Mouse (Mus musculus) midbrain, embryonic 13.5 days (tissue): ENCODE measurements around the gene Dennd6a. TPM values are rescaled to one million over a fixed set of nuclear protein-coding genes. Genes with fewer than 3 reads are reported as not detected.

Experiments
- ATAC-seq: fragments of 200-750 bp; cut with Nextera tagmentation; 2 replicates; pipeline ENCODE4 v1.8.0; 2017; ENCODE audit warnings: mild to moderate bottlenecking, moderate TSS enrichment, moderate library complexity
- H3K27ac ChIP-seq: fragments of 300-500 bp; sonication (generic); 2 replicates; pipeline ENCODE4 v1.5.1; 2015; ENCODE audit warnings: inconsistent platforms, mild to moderate bottlenecking, moderate library complexity
- H3K27me3 ChIP-seq: fragments of 300-500 bp; sonication (generic); 2 replicates; pipeline ENCODE4 v1.6.1; 2015; ENCODE audit warnings: mild to moderate bottlenecking, inconsistent platforms
- H3K36me3 ChIP-seq: fragments of 300-500 bp; sonication (generic); 2 replicates; pipeline ENCODE4 v1.6.1; 2015; ENCODE audit warnings: mild to moderate bottlenecking, inconsistent platforms
- H3K4me1 ChIP-seq: fragments of 300-500 bp; sonication (generic); replicated peaks from 2 replicates; pipeline ENCODE4 v1.6.1; 2015; ENCODE audit warnings: inconsistent platforms
- H3K4me2 ChIP-seq: fragments of 300-500 bp; sonication (generic); replicated peaks from 2 replicates; pipeline ENCODE4 v1.6.1; 2015; ENCODE audit warnings: moderate library complexity, mild to moderate bottlenecking, inconsistent platforms
- H3K4me3 ChIP-seq: fragments of 300-500 bp; sonication (generic); replicated peaks from 2 replicates; pipeline ENCODE4 v1.5.1; 2015; ENCODE audit warnings: mild to moderate bottlenecking, inconsistent platforms
- H3K9ac ChIP-seq: fragments of 300-500 bp; sonication (generic); replicated peaks from 2 replicates; pipeline ENCODE4 v1.6.1; 2015; ENCODE audit warnings: mild to moderate bottlenecking, inconsistent platforms
- H3K9me3 ChIP-seq: fragments of 300-500 bp; sonication (generic); 2 replicates; pipeline ENCODE4 v1.6.1; 2016; ENCODE audit warnings: mild to moderate bottlenecking, inconsistent platforms
- WGBS: fragments of 180-500 bp; shearing (Covaris S2); methylation state at CpG from one replicate; pipeline ENCODE4 v1.1.7; 2015; 5-methylcytosine and 5-hydroxymethylcytosine counted together
- polyA plus RNA-seq: library from polyadenylated mRNA; unstranded; fragments of >200 nt; fragmentation: Nextera tagmentation; extraction: Ambion mirVana; gene quantifications from 2 replicates; pipeline ENCODE4 v1.2.1, GENCODE M21; 2015

Dennd6a gene
- polyA plus RNA-seq, 1 experiment from 2014 or later: 21.8 TPM

DNA sequence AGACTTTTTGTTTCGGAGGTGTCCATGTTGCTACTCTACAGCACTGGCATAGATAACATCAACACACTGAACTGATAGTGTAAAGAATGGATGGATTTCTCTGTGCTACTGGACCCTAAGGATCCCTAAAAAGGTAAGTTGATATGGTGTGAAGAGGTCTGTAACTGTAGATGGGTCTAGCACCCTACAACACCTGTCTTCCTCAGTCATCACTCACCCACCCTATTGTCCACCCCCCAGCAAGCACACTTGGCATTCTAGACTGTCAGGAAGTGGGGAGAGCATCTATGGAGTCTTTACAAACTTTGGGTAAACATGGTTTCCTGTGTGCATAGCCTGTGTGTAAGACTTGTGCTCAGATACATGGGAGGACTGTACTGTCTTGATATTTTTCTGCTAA is 31.5 kb upstream of the Dennd6a start:
- H3K4me3 ChIP-seq: no peak overlapping the region
- H3K9ac ChIP-seq: no peak overlapping the region
- H3K27ac ChIP-seq: no peak overlapping the region
- WGBS: 100% methylated on average over 1 of the region's 1 CpGs
- H3K4me2 ChIP-seq: no peak overlapping the region
- no peaks in the 10 kb centered on the region for H3K27me3 ChIP-seq
- H3K36me3 ChIP-seq: no peaks in the 10 kb centered on the region
- H3K4me1 ChIP-seq: no peaks in the 10 kb centered on the region
- H3K9me3 ChIP-seq: no peaks in the 10 kb centered on the region
- ATAC-seq: no peak

DNA sequence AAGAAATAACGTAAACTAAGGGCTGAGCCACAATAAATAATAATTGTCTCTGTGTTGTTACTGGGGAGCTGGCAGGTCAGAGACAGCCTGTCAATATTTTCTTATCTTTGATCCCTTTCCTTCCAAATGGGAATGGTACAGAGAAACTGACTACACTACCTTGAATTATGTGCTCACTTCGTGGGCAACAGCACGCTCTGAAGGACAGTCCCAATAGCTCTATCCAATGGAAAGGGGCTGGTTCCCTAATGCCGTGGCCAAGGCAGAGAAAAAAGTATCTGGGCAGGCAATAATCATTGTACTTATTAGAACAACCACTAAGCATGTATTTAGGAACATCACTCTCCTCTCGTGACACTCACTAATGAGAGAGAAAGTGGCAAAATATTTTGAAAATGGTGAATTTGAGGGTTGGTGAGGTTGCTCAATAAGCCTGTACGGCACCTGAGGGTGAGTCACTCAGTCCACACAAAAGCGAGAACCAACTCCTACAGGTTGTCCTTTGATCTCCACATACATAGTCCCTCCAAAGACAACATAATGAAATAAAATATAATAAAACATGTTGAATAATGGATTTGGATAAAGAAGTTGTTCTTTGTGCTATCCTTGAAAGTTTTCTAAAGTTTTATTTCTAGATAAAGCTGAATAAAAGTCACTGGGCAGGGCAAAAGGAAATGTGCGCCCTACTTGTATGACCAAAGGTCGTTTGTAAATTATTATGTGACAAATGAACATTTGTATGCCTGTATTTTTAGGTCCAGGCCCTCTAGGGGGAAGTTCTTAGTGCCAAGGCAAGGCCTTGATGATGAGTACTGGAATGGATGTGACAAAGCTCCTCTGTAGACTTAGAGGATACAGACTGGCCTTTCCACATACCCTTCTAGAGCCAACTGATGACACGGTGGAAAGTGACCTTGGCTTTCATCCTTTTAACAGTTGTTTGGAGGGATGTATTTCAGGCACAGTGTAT is 25.9 kb upstream of the Dennd6a start:
- no peak for ATAC-seq
- H3K9me3 ChIP-seq: no peaks in the 10 kb centered on the region
- WGBS: 84% methylated on average over 10 of the region's 10 CpGs
- no peak overlapping the region for H3K4me3 ChIP-seq
- H3K9ac ChIP-seq: no peak overlapping the region
- H3K4me2 ChIP-seq: no peak overlapping the region
- H3K4me1 ChIP-seq: no peaks in the 10 kb centered on the region
- H3K27ac ChIP-seq: no peak overlapping the region
- no peaks in the 10 kb centered on the region for H3K27me3 ChIP-seq
- H3K36me3 ChIP-seq: no peaks in the 10 kb centered on the region

DNA sequence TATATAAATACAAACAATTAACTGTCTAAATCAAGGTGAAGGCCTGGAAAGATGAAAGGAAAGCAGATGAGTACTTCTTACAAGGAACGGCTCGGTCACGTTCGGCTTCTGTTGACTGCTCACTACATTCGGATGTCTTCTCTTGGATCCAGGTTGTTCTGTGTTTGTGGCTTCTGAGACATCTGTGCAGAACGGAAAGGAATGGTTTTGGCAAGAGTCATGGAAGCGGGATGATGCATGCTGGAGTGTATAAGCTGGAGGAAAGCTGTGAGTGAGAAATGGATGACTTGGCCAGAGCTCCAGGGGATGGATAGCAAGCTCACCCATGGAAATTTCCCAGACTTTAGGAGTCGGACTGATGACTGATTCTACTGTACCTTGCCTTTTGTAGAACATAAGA is 22.9 kb upstream of the Dennd6a start:
- H3K4me2 ChIP-seq: no peak overlapping the region
- H3K9ac ChIP-seq: no peak overlapping the region
- ATAC-seq: no peak
- H3K27me3 ChIP-seq: no peaks in the 10 kb centered on the region
- no peaks in the 10 kb centered on the region for H3K4me1 ChIP-seq
- no peak overlapping the region for H3K4me3 ChIP-seq
- H3K36me3 ChIP-seq: no peaks in the 10 kb centered on the region
- H3K27ac ChIP-seq: no peak overlapping the region
- WGBS: 93% methylated on average over 8 of the region's 8 CpGs
- H3K9me3 ChIP-seq: no peaks in the 10 kb centered on the region

DNA sequence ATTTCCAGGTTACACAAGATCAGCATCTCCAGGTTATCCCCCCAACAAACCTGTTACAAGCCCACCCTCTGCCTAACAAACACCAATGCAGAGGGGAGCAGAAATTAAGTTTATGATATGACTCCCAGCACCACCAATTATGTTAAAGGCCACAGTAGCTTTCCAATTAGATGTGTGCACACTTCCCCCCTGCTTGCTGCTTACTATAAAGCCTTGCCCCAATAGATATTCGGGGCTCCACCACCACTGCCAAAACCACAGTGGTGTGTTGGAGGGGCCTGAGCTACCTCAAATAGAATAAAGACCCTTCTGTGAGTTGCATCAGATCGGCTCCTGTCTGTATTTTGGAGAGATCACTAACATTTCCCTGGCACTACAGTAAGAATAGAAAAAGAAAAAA is 21.2 kb upstream of the Dennd6a start:
- no peak overlapping the region for H3K27ac ChIP-seq
- H3K36me3 ChIP-seq: no peaks in the 10 kb centered on the region
- no peak for ATAC-seq
- H3K4me1 ChIP-seq: no peaks in the 10 kb centered on the region
- H3K4me3 ChIP-seq: no peak overlapping the region
- no peaks in the 10 kb centered on the region for H3K9me3 ChIP-seq
- no peak overlapping the region for H3K4me2 ChIP-seq
- WGBS: 83% methylated on average over 2 of the region's 2 CpGs
- no peaks in the 10 kb centered on the region for H3K27me3 ChIP-seq
- no peak overlapping the region for H3K9ac ChIP-seq

DNA sequence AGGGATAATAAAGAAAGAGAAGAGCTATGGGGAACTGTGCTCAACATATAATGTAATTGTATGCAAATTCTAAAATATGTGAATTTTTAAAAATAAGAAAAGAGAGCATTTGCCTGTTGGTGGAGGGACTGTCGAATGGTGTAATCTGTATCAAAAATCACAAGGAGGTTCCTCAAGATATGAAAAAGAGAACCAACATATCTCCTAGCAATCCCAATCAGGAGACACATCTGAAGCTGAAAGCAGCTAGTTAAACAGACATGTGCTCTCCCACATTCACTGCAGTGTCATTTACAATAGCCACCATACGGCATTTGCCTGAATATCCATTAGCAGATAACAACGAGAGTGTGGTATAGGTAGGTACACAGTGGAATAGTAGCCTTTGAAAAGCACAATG is 20.8 kb upstream of the Dennd6a start:
- Histone ChIP-seq H3K9ac (no peak overlapping the region), H3K27me3 (no peaks in the 10 kb centered on the region), H3K4me2 (no peak overlapping the region), H3K27ac (no peak overlapping the region), H3K4me1 (no peaks in the 10 kb centered on the region), H3K36me3 (no peaks in the 10 kb centered on the region), H3K4me3 (no peak overlapping the region), H3K9me3 (no peaks in the 10 kb centered on the region)
- no peak for ATAC-seq
- WGBS: 85% methylated on average over 3 of the region's 3 CpGs

DNA sequence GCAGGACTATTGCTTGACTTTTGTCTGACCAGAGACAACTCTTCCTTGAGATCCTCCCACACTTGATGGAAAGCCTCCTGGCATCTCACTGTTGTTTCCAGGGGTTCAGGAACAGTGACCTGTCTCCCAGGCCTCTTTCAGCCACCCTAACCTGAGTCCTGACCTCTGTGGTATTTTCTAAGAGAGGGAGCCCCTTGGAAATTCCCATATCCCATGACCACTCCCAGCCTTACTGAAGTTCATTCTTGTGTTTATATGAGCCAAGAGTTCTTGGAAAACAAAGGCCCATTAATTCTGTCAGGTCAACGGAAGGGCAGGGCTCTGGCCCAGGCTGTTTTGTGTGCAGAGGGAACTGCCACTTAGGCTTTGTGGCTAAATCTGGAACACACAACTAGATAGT is 16.1 kb upstream of the Dennd6a start:
- 79% methylated on average over 1 of the region's 1 CpGs for WGBS
- no peaks in the 10 kb centered on the region for H3K27me3 ChIP-seq
- no peak for ATAC-seq
- H3K4me2 ChIP-seq: no peak overlapping the region
- H3K36me3 ChIP-seq: no peaks in the 10 kb centered on the region
- no peak overlapping the region for H3K27ac ChIP-seq
- H3K9me3 ChIP-seq: 0 out of 2 replicates have a peak, but pooled peaks cover 5% of the 10 kb centered on the region
- no peak overlapping the region for H3K4me3 ChIP-seq
- no peak overlapping the region for H3K9ac ChIP-seq
- no peaks in the 10 kb centered on the region for H3K4me1 ChIP-seq

DNA sequence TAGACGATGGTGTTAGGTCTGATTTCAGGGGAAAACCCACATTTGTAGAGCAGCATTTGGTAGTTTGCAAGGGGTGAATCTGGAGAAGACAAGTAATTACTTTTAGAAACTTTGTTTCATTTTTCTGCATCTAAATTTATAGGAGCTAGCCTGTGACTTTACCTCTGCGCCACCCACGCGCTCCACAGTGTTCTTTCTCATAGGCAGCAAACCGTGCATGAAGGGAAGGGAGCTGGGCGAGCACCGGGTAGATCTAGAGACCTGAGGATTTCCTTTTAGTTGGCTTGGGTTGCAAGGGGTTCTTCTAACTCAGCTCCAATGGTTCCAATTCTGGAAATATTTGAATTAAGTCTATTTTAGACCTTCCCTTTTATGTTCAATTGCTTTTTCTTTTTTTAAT is 15.1 kb upstream of the Dennd6a start:
- no peak for ATAC-seq
- Histone ChIP-seq H3K4me1 (no peaks in the 10 kb centered on the region), H3K27me3 (no peaks in the 10 kb centered on the region), H3K36me3 (no peaks in the 10 kb centered on the region), H3K4me2 (no peak overlapping the region), H3K27ac (no peak overlapping the region), H3K4me3 (no peak overlapping the region), H3K9ac (no peak overlapping the region), H3K9me3 (0 out of 2 replicates have a peak, but pooled peaks cover 5% of the 10 kb centered on the region)
- WGBS: 93% methylated on average over 7 of the region's 7 CpGs

DNA sequence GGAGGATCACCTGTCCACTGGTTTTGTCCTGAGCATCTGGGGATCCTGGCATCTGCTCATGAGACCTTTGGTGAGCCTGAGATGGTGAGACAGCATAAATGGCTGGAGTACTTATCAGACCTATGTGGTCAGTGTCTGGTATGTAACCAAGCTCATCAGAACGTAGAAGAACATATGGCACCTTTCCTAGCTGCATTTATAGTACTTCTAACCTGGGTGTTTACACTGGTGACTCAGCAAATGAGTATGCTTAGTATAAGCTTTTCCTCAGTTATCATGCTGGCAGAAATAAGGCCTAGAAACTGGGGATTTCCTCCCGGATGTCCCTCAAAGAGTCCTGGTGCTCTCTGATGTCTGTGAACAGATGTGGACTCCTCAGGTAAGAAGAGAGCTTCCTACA is 11.4 kb upstream of the Dennd6a start:
- WGBS: 88% methylated on average over 2 of the region's 2 CpGs

DNA sequence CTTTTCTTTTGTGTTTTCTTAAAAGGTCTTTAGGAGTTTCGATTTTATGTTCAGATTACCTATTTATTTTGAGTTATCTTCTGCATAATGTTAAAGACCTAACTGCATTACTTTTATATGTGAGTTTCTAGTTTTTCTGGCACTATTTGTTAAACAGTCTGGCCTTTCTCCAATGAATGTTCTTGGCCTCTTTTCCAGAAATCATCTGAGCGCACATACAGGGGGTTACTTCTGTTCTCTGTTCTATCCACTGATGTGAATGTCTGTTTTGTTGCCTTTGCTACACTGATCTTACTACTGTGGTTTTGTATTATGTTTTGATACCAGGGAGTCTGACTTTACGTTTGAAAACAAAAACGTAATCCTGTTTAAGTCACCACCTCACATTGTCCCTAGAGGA is 3.8 kb upstream of the Dennd6a start:
- Histone ChIP-seq H3K9me3 (no peaks in the 10 kb centered on the region), H3K27ac (no peak overlapping the region), H3K4me2 (no peak overlapping the region), H3K9ac (no peak overlapping the region), H3K27me3 (no peaks in the 10 kb centered on the region), H3K4me1 (no peaks in the 10 kb centered on the region), H3K4me3 (no peak overlapping the region), H3K36me3 (no peaks in the 10 kb centered on the region)
- ATAC-seq: no peak
- 88% methylated on average over 4 of the region's 4 CpGs for WGBS

More for the DNA sequence above, 11.4 kb upstream of the Dennd6a start:
- H3K27ac ChIP-seq: no peak overlapping the region
- H3K36me3 ChIP-seq: no peaks in the 10 kb centered on the region
- no peak for ATAC-seq
- no peak overlapping the region for H3K9ac ChIP-seq
- H3K27me3 ChIP-seq: no peaks in the 10 kb centered on the region
- no peak overlapping the region for H3K4me3 ChIP-seq
- no peak overlapping the region for H3K4me2 ChIP-seq
- no peaks in the 10 kb centered on the region for H3K4me1 ChIP-seq
- 0 out of 2 replicates have a peak, but pooled peaks cover 5% of the 10 kb centered on the region for H3K9me3 ChIP-seq

DNA sequence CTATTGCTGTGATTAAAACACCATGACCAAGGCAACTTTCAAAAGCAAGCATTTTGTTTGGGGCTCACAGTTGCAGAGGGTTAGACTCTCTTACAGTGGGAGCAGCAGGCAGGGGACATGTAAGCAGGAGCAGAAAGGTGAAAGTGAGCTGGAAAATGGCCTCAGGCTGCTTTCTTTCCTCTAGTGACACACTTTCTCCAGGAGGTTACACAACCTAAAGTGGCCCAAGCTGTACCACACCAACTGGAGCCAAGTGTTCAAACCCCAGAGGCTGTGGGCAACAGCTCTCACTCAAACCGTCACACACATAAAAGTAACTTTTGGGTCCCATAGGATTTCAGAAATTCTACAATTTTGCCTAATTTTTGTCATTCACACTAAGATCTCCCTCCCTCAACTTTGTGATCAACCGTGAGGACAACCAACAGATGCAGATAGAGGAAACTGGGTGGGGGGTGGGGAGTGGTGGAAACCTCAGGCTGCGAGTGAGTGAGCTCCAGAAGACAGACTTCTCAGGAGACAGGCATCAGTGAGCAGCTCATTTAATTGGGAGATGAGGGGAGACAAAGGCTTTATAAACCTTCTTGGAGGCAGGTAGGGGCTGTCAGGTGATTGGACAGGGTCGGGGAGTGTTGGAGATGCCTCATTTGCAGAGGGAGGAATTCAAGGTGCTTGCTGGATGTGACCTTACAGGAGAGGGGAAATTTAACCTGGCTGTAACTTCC is 1.5 kb upstream of the Dennd6a start:
- Histone ChIP-seq H3K4me3 (no peak overlapping the region), H3K27me3 (no peaks in the 10 kb centered on the region), H3K9me3 (no peaks in the 10 kb centered on the region), H3K9ac (no peak overlapping the region), H3K27ac (no peak overlapping the region), H3K4me1 (no peaks in the 10 kb centered on the region), H3K4me2 (no peak overlapping the region), H3K36me3 (no peaks in the 10 kb centered on the region)
- ATAC-seq: no peak
- 63% methylated on average over 4 of the region's 4 CpGs for WGBS

DNA sequence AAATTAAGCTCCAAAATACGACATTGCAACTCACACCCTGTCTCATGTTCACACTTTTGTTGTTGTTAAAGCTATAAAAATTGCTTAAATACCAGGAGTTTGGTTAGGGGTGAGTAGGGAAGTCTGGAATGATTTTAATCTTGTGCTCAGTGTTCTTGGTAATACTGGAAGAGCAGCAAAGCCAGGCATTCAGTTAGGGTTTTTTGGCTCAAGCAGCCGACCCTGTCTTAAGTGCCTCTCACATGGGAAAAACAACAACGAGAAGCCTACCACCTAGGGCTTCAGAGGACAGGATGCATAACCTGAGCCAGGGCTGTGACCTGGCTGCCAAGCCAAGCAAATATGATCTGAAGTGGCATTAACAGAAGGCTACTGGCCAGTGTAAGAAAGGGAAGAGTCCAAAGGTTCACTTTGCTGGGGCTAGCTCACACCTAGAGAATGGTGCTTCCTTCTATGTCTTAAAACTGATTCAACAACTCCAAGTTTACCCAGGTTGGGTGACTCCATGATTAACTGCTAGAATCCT is 2.7 kb downstream of the Dennd6a start:
- no peak overlapping the region for H3K4me3 ChIP-seq
- ATAC-seq: no peak
- WGBS: 74% methylated on average over 3 of the region's 3 CpGs

DNA sequence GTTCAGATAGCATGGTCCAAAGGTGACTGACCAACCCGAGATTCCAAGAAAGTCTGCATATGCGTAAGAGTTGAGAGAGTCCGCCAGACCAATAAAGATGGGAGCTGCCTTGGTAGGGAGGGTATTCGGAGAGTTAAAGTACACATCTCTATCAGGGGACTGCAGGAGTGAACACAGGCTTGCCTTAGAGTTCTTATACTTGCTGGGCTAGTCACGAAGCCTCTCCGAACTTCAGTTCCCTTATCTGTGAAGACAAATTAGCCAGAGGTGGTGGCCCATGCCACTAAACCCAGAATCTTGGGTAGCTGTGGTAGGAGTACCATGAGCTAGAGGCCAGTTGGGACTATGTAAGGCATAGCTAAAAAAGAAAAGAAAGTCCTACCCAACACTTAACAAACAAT is 5.1 kb downstream of the Dennd6a start:
- Histone ChIP-seq H3K9me3 (no peaks in the 10 kb centered on the region), H3K27me3 (no peaks in the 10 kb centered on the region), H3K4me2 (peak overlapping the region; percentile 84), H3K4me3 (no peak overlapping the region), H3K27ac (no peak overlapping the region), H3K4me1 (peaks cover 17% of the 10 kb centered on the region), H3K9ac (no peak overlapping the region), H3K36me3 (no peaks in the 10 kb centered on the region)
- WGBS: 81% methylated on average over 6 of the region's 6 CpGs
- peak; percentile 41 for ATAC-seq

More for the DNA sequence above, 2.7 kb downstream of the Dennd6a start:
- Histone ChIP-seq H3K4me2 (no peak overlapping the region), H3K27me3 (no peaks in the 10 kb centered on the region), H3K4me1 (peaks cover 10% of the 10 kb centered on the region), H3K9ac (no peak overlapping the region), H3K9me3 (no peaks in the 10 kb centered on the region), H3K36me3 (no peaks in the 10 kb centered on the region), H3K27ac (no peak overlapping the region)
